Mouse (Mus musculus) left cerebral cortex, postnatal 36 days (tissue): Measurements from ENCODE around the gene Adgra1. TPM values are rescaled to one million over a fixed set of nuclear protein-coding genes. Genes with fewer than 3 reads are reported as not detected.

Experiments
- DNase-seq, 2 experiments: peaks; one replicate each; pipeline ENCODE4 v3.0.0; 2021 to 2022; ENCODE audit warnings: low spot score in 2 of 2, mixed read lengths in 1 of 2
- intact Hi-C: fragments of 180-260 bp; cut with DNase I; formaldehyde crosslinking; loops from one replicate; pipeline ENCODE4 v1.15.1; 2025
- total RNA-seq, 2 experiments: library from RNA; stranded (reverse); gene quantifications; 2 replicates each; pipeline ENCODE4 v1.2.3; 2021

Adgra1 gene
- total RNA-seq, result 10 to 100 TPM; 57.5 to 67.0 TPM

GRCm38 (mm10) chr7:139834036-139834435 lies at the start of gene Adgra1:
Gene Adgra1, plus strand, starts transcription at chr7:139834174.
- peak; percentile 90 to 92 for DNase-seq
- intact Hi-C loops, result no loop called here

- DNase-seq, result no peak
Measured at GRCm38 (mm10) chr7:139787382-139787781, 46.6 kb upstream of the Adgra1 start.

GRCm38 (mm10) chr7:139788927-139789326 lies 45.0 kb upstream of the Adgra1 start:
- intact Hi-C loops, result no loop called here
- DNase-seq, result no peak

More at GRCm38 (mm10) chr7:139787382-139787781, 46.6 kb upstream of the Adgra1 start:
- intact Hi-C loops, result no loop called here

GRCm38 (mm10) chr7:139789718-139790117 lies 44.3 kb upstream of the Adgra1 start:
- no peak for DNase-seq
- intact Hi-C loops, result no loop called here

GRCm38 (mm10) chr7:139791601-139792000 lies 42.4 kb upstream of the Adgra1 start:
- intact Hi-C loops, result no loop called here
- DNase-seq, result peak; percentile 65 to 73

GRCm38 (mm10) chr7:139795004-139795605 lies 38.9 kb upstream of the Adgra1 start:
- no peak for DNase-seq
- intact Hi-C loops, result no loop called here

- no peak for DNase-seq
- intact Hi-C loops, result no loop called here
Measured at GRCm38 (mm10) chr7:139797186-139798109, 36.5 kb upstream of the Adgra1 start.

- intact Hi-C loops, result no loop called here
- peak in 1 of 2 experiments; percentile 21 for DNase-seq
Measured at GRCm38 (mm10) chr7:139806175-139806601, 27.8 kb upstream of the Adgra1 start.

GRCm38 (mm10) chr7:139810036-139810435 lies 23.9 kb upstream of the Adgra1 start:
- DNase-seq, result no peak
- intact Hi-C loops, result no loop called here

GRCm38 (mm10) chr7:139811706-139812105 lies 22.3 kb upstream of the Adgra1 start:
- intact Hi-C loops, result no loop called here
- no peak for DNase-seq

- intact Hi-C loops, result no loop called here
- DNase-seq, result no peak
Measured at GRCm38 (mm10) chr7:139813577-139814207, 20.3 kb upstream of the Adgra1 start.

- intact Hi-C loops, result no loop called here
- DNase-seq, result no peak
Measured at GRCm38 (mm10) chr7:139822301-139823010, 11.5 kb upstream of the Adgra1 start.

GRCm38 (mm10) chr7:139827687-139828086 lies 6.3 kb upstream of the Adgra1 start:
- intact Hi-C loops, result no loop called here
- DNase-seq, result no peak

GRCm38 (mm10) chr7:139833532-139833931 lies 442 bp upstream of the Adgra1 start:
- intact Hi-C loops, result no loop called here
- no peak for DNase-seq

GRCm38 (mm10) chr7:139835140-139836131 lies 1.5 kb downstream of the Adgra1 start:
- intact Hi-C loops, result no loop called here
- DNase-seq, result no peak

- DNase-seq, result no peak
- intact Hi-C loops, result loop anchor here (5.0 kb wide), 1 partner anchor 93 kb away; no protein-coding TSS in a partner anchor
Measured at GRCm38 (mm10) chr7:139840443-139841168, 6.6 kb downstream of the Adgra1 start.

- DNase-seq, result no peak
- intact Hi-C loops, result loop anchor here (5.0 kb wide), 1 partner anchor 95 kb away; no protein-coding TSS in a partner anchor
Measured at GRCm38 (mm10) chr7:139842397-139842796, 8.4 kb downstream of the Adgra1 start.

GRCm38 (mm10) chr7:139843140-139843539 lies 9.2 kb downstream of the Adgra1 start:
- no peak for DNase-seq
- intact Hi-C loops, result loop anchor here (5.0 kb wide), 1 partner anchor 96 kb away; no protein-coding TSS in a partner anchor
